Mouse (Mus musculus): ENCODE measurements around the gene 4930470P17Rik. TPM values are rescaled to one million over a fixed set of nuclear protein-coding genes. Genes with fewer than 3 reads are reported as not detected.

The 4930470P17Rik gene
- polyA plus RNA-seq, 1 experiment, result not detected

- TF ChIP-seq POLR2A (IDR thresholded peaks at IDR 0.05; ENCODE audit: borderline replicate concordance, low read depth, low read length) (no peak), CTCF (IDR thresholded peaks at IDR 0.05; ENCODE audit: low read depth, low read length) (no peak)
Measured at GRCm38 (mm10) chr2:170549146-170549545, 52.7 kb downstream of the 4930470P17Rik start.

GRCm38 (mm10) chr2:170548046-170548445 is 53.8 kb downstream of the 4930470P17Rik start:
- Histone ChIP-seq H3K4me1 (ENCODE audit: control insufficient read depth, insufficient read depth, low read length) (no peaks in the 10 kb centered on the region), H3K4me3 (ENCODE audit: insufficient read depth, low read length) (no peak overlapping the region), H3K27ac (ENCODE audit: insufficient read depth, low read depth, low read length) (no peak overlapping the region)
- no peak for TF ChIP-seq POLR2A (IDR thresholded peaks at IDR 0.05; ENCODE audit: borderline replicate concordance, low read depth, low read length)
- TF ChIP-seq CTCF (IDR thresholded peaks at IDR 0.05; ENCODE audit: low read depth, low read length), result no peak

More at GRCm38 (mm10) chr2:170549146-170549545, 52.7 kb downstream of the 4930470P17Rik start:
- Histone ChIP-seq H3K27ac (ENCODE audit: insufficient read depth, low read depth, low read length) (no peak overlapping the region), H3K4me3 (ENCODE audit: insufficient read depth, low read length) (no peak overlapping the region), H3K4me1 (ENCODE audit: control insufficient read depth, insufficient read depth, low read length) (no peaks in the 10 kb centered on the region)

- TF ChIP-seq POLR2A (IDR thresholded peaks at IDR 0.05; ENCODE audit: borderline replicate concordance, low read depth, low read length), result no peak
- Histone ChIP-seq H3K4me1 (ENCODE audit: control insufficient read depth, insufficient read depth, low read length) (no peaks in the 10 kb centered on the region), H3K4me3 (ENCODE audit: insufficient read depth, low read length) (no peak overlapping the region), H3K27ac (ENCODE audit: insufficient read depth, low read depth, low read length) (no peak overlapping the region)
Measured at GRCm38 (mm10) chr2:170547526-170547925, 54.3 kb downstream of the 4930470P17Rik start.

GRCm38 (mm10) chr2:170545745-170546144 is 56.1 kb downstream of the 4930470P17Rik start:
- TF ChIP-seq POLR2A (IDR thresholded peaks at IDR 0.05; ENCODE audit: borderline replicate concordance, low read depth, low read length), result no peak
- TF ChIP-seq CTCF (IDR thresholded peaks at IDR 0.05; ENCODE audit: low read depth, low read length), result no peak

GRCm38 (mm10) chr2:170544950-170545349 is 56.9 kb downstream of the 4930470P17Rik start:
- no peak for TF ChIP-seq CTCF (IDR thresholded peaks at IDR 0.05; ENCODE audit: low read depth, low read length)
- no peak for TF ChIP-seq POLR2A (IDR thresholded peaks at IDR 0.05; ENCODE audit: borderline replicate concordance, low read depth, low read length)
- no peaks in the 10 kb centered on the region for H3K4me1 ChIP-seq (ENCODE audit: control insufficient read depth, insufficient read depth, low read length)

More at GRCm38 (mm10) chr2:170545745-170546144, 56.1 kb downstream of the 4930470P17Rik start:
- no peaks in the 10 kb centered on the region for H3K4me1 ChIP-seq (ENCODE audit: control insufficient read depth, insufficient read depth, low read length)
- H3K27ac ChIP-seq (ENCODE audit: insufficient read depth, low read depth, low read length), result no peak overlapping the region
- H3K4me3 ChIP-seq (ENCODE audit: insufficient read depth, low read length), result no peak overlapping the region

GRCm38 (mm10) chr2:170544159-170544558 is 57.7 kb downstream of the 4930470P17Rik start:
- Histone ChIP-seq H3K4me3 (ENCODE audit: insufficient read depth, low read length) (no peak overlapping the region), H3K4me1 (ENCODE audit: control insufficient read depth, insufficient read depth, low read length) (no peaks in the 10 kb centered on the region), H3K27ac (ENCODE audit: insufficient read depth, low read depth, low read length) (no peak overlapping the region)
- no peak for TF ChIP-seq POLR2A (IDR thresholded peaks at IDR 0.05; ENCODE audit: borderline replicate concordance, low read depth, low read length)
- no peak for TF ChIP-seq CTCF (IDR thresholded peaks at IDR 0.05; ENCODE audit: low read depth, low read length)

More at GRCm38 (mm10) chr2:170544950-170545349, 56.9 kb downstream of the 4930470P17Rik start:
- H3K27ac ChIP-seq (ENCODE audit: insufficient read depth, low read depth, low read length), result no peak overlapping the region
- no peak overlapping the region for H3K4me3 ChIP-seq (ENCODE audit: insufficient read depth, low read length)

- Histone ChIP-seq H3K4me1 (ENCODE audit: control insufficient read depth, insufficient read depth, low read length) (no peaks in the 10 kb centered on the region), H3K4me3 (ENCODE audit: insufficient read depth, low read length) (no peak overlapping the region), H3K27ac (ENCODE audit: insufficient read depth, low read depth, low read length) (no peak overlapping the region)
- TF ChIP-seq CTCF (IDR thresholded peaks at IDR 0.05; ENCODE audit: low read depth, low read length) (no peak), POLR2A (IDR thresholded peaks at IDR 0.05; ENCODE audit: borderline replicate concordance, low read depth, low read length) (no peak)
Measured at GRCm38 (mm10) chr2:170543625-170544024, 58.2 kb downstream of the 4930470P17Rik start.

- TF ChIP-seq CTCF (IDR thresholded peaks at IDR 0.05; ENCODE audit: low read depth, low read length) (no peak), POLR2A (IDR thresholded peaks at IDR 0.05; ENCODE audit: borderline replicate concordance, low read depth, low read length) (no peak)
- H3K4me3 ChIP-seq (ENCODE audit: insufficient read depth, low read length), result no peak overlapping the region
- no peak overlapping the region for H3K27ac ChIP-seq (ENCODE audit: insufficient read depth, low read depth, low read length)
- H3K4me1 ChIP-seq (ENCODE audit: control insufficient read depth, insufficient read depth, low read length), result no peaks in the 10 kb centered on the region
Measured at GRCm38 (mm10) chr2:170539211-170539610, 62.6 kb downstream of the 4930470P17Rik start.

- H3K4me1 ChIP-seq (ENCODE audit: control insufficient read depth, insufficient read depth, low read length), result no peaks in the 10 kb centered on the region
- no peak overlapping the region for H3K27ac ChIP-seq (ENCODE audit: insufficient read depth, low read depth, low read length)
- TF ChIP-seq POLR2A (IDR thresholded peaks at IDR 0.05; ENCODE audit: borderline replicate concordance, low read depth, low read length) (no peak), CTCF (IDR thresholded peaks at IDR 0.05; ENCODE audit: low read depth, low read length) (no peak)
- H3K4me3 ChIP-seq (ENCODE audit: insufficient read depth, low read length), result no peak overlapping the region
Measured at GRCm38 (mm10) chr2:170535841-170536240, 66.0 kb downstream of the 4930470P17Rik start.

GRCm38 (mm10) chr2:170534803-170535174 is 67.0 kb downstream of the 4930470P17Rik start:
- Histone ChIP-seq H3K27ac (ENCODE audit: insufficient read depth, low read depth, low read length) (no peak overlapping the region), H3K4me1 (ENCODE audit: control insufficient read depth, insufficient read depth, low read length) (no peaks in the 10 kb centered on the region), H3K4me3 (ENCODE audit: insufficient read depth, low read length) (no peak overlapping the region)
- TF ChIP-seq CTCF (IDR thresholded peaks at IDR 0.05; ENCODE audit: low read depth, low read length) (no peak), POLR2A (IDR thresholded peaks at IDR 0.05; ENCODE audit: borderline replicate concordance, low read depth, low read length) (no peak)

Data from bone marrow macrophage, adult 2 months (primary cell).